Mouse (Mus musculus) ZHBTc4 (cell line): ENCODE data around the gene Sfrp5.
A peak's percentile ranks its signal among the peaks of the same experiment; 100 is the strongest.

Experiments used
- DNase-seq: peaks from one replicate; pipeline ENCODE4 v3.0.0-alpha.2; 2011; ENCODE audit warnings: low read depth, low spot score

The Sfrp5 gene

GRCm38 (mm10) chr19:42198026-42198425 is 4.0 kb downstream of the Sfrp5 start:
- peak; percentile 48 for DNase-seq

GRCm38 (mm10) chr19:42197066-42197465 is 5.0 kb downstream of the Sfrp5 start:
- no peak for DNase-seq

- no peak for DNase-seq
Observed at GRCm38 (mm10) chr19:42196378-42196777, 5.7 kb downstream of the Sfrp5 start.

- no peak for DNase-seq
Observed at GRCm38 (mm10) chr19:42193311-42193710, 8.7 kb downstream of the Sfrp5 start.

GRCm38 (mm10) chr19:42190494-42190893 is 11.6 kb downstream of the Sfrp5 start:
- DNase-seq: peak; percentile 83

GRCm38 (mm10) chr19:42189735-42190134 is 12.3 kb downstream of the Sfrp5 start:
- DNase-seq: no peak

- DNase-seq: peak; percentile 64
Observed at GRCm38 (mm10) chr19:42182673-42183072, 19.4 kb downstream of the Sfrp5 start.

- no peak for DNase-seq
Observed at GRCm38 (mm10) chr19:42179356-42179755, 22.7 kb downstream of the Sfrp5 start.

GRCm38 (mm10) chr19:42177461-42177860 is 24.6 kb downstream of the Sfrp5 start:
- no peak for DNase-seq

GRCm38 (mm10) chr19:42176841-42177240 is 25.2 kb downstream of the Sfrp5 start:
- no peak for DNase-seq

- DNase-seq: peak; percentile 98
Observed at GRCm38 (mm10) chr19:42170025-42170969, 31.8 kb downstream of the Sfrp5 start.

- no peak for DNase-seq
Observed at GRCm38 (mm10) chr19:42169322-42169975, 32.6 kb downstream of the Sfrp5 start.

GRCm38 (mm10) chr19:42167489-42167888 is 34.6 kb downstream of the Sfrp5 start:
- DNase-seq: no peak

GRCm38 (mm10) chr19:42166766-42167165 is 35.3 kb downstream of the Sfrp5 start:
- no peak for DNase-seq

GRCm38 (mm10) chr19:42166130-42166529 is 35.9 kb downstream of the Sfrp5 start:
- DNase-seq: peak; percentile 87

GRCm38 (mm10) chr19:42164188-42164587 is 37.9 kb downstream of the Sfrp5 start:
- no peak for DNase-seq

GRCm38 (mm10) chr19:42163764-42164163 is 38.3 kb downstream of the Sfrp5 start, which contains the start of gene Zfyve27:
Gene Zfyve27, plus strand, starts transcription at chr19:42163951.
- no peak for DNase-seq

GRCm38 (mm10) chr19:42158246-42159017 is 43.6 kb downstream of the Sfrp5 start:
- DNase-seq: no peak

GRCm38 (mm10) chr19:42157493-42158237 is 44.4 kb downstream of the Sfrp5 start:
- no peak for DNase-seq

- peak; percentile 92 for DNase-seq
Observed at GRCm38 (mm10) chr19:42151990-42152389, 50.1 kb downstream of the Sfrp5 start.

- DNase-seq: peak; percentile 46
Observed at GRCm38 (mm10) chr19:42148569-42148860, 53.5 kb downstream of the Sfrp5 start.
